27 mouse cellular contexts compared by ENCODE assay signal in genomic region chr13:91237976-91238375, GRCm38 (mm10).
"Had no signal": no experiment of that assay in that cellular context is flagged by ENCODE, and none has a peak within 500 bp of the region (broad histone marks: within the 10 kb centered on the region; RNA-seq: fewer than 3 reads in every experiment).

No protein-coding gene starts in this region.

- H3K9ac ChIP-seq: heart, embryonic 13.5 days; heart, embryonic 15.5 days; hindbrain, embryonic 13.5 days; hindbrain, embryonic 15.5 days; kidney, embryonic 15.5 days; limb, embryonic 12.5 days; limb, embryonic 15.5 days; liver, embryonic 12.5 days; liver, embryonic 14.5 days had no signal

- DNase-seq: gastrocnemius, adult 2 months; gastrocnemius, postnatal 10 days; gastrocnemius, postnatal 25 days; heart, adult 18-20 months; heart, postnatal 14 days; heart, postnatal 36 days; kidney, adult 11 months; kidney, adult 2 months; kidney, adult 9 months; kidney, postnatal 14 days; kidney, postnatal 36 days; layer of hippocampus, adult 9-11 months; layer of hippocampus, postnatal 36 days; left cerebral cortex, postnatal 4 days had no signal

- H3K27me3 ChIP-seq: heart, embryonic 13.5 days; heart, embryonic 15.5 days; hindbrain, embryonic 13.5 days; hindbrain, embryonic 15.5 days; kidney, embryonic 15.5 days; limb, embryonic 12.5 days; limb, embryonic 15.5 days; liver, embryonic 12.5 days had no signal

- H3K27ac ChIP-seq: gastrocnemius, adult 2 months; heart, embryonic 13.5 days; heart, embryonic 15.5 days; hindbrain, embryonic 13.5 days; hindbrain, embryonic 15.5 days; hindbrain, postnatal 0 days; kidney, embryonic 15.5 days; kidney, postnatal 0 days; limb, embryonic 12.5 days; limb, embryonic 15.5 days; liver, embryonic 12.5 days; liver, embryonic 14.5 days had no signal

- H3K36me3 ChIP-seq: heart, embryonic 13.5 days; heart, embryonic 15.5 days; hindbrain, embryonic 13.5 days; hindbrain, embryonic 15.5 days; kidney, embryonic 15.5 days; limb, embryonic 12.5 days; limb, embryonic 15.5 days; liver, embryonic 12.5 days had no signal

- H3K9me3 ChIP-seq: heart, embryonic 13.5 days; heart, embryonic 15.5 days; hindbrain, embryonic 13.5 days; hindbrain, embryonic 15.5 days; kidney, embryonic 15.5 days; limb, embryonic 15.5 days; liver, embryonic 12.5 days had no signal

- H3K4me1 ChIP-seq: heart, embryonic 13.5 days; heart, embryonic 15.5 days; hindbrain, embryonic 13.5 days; hindbrain, embryonic 15.5 days; kidney, embryonic 15.5 days; liver, embryonic 12.5 days had no signal

- H3K4me3 ChIP-seq: gastrocnemius, adult 2 months; heart, embryonic 13.5 days; heart, embryonic 15.5 days; hindbrain, embryonic 13.5 days; hindbrain, embryonic 15.5 days; kidney, embryonic 15.5 days; limb, embryonic 12.5 days; limb, embryonic 15.5 days; liver, embryonic 12.5 days had no signal

- H3K4me2 ChIP-seq: heart, embryonic 11.5 days; heart, embryonic 13.5 days; heart, embryonic 15.5 days; hindbrain, embryonic 13.5 days; hindbrain, embryonic 15.5 days; kidney, embryonic 15.5 days; limb, embryonic 12.5 days; limb, embryonic 15.5 days; liver, embryonic 12.5 days had no signal

- ATAC-seq: hindbrain, postnatal 0 days; intestine, embryonic 16.5 days; liver, embryonic 12.5 days had no signal
